Mouse (Mus musculus) midbrain, embryonic 10.5 days (tissue): ENCODE data around the gene Sele. TPM values are rescaled to one million over a fixed set of nuclear protein-coding genes. Genes with fewer than 3 reads are reported as not detected.
"Not testable (repeated sequence)": the region's sequence is repeated elsewhere in the genome, so short reads cannot be mapped to it uniquely, and the experiment has no call there.

Experiments
- DNase-seq: peaks from one replicate; pipeline ENCODE4 v3.0.0-alpha.2; 2017; ENCODE audit warnings: low spot score
- H3K27ac ChIP-seq: fragments of 300-500 bp; sonication (generic); replicated peaks from 2 replicates; pipeline ENCODE4 v1.5.1; 2016; ENCODE audit warnings: mild to moderate bottlenecking
- H3K27me3 ChIP-seq: fragments of 300-500 bp; sonication (generic); 2 replicates; pipeline ENCODE4 v1.6.1; 2016; ENCODE audit warnings: low read depth, mild to moderate bottlenecking; ENCODE audit not compliant: poor library complexity, severe bottlenecking
- H3K36me3 ChIP-seq: fragments of 300-500 bp; sonication (generic); 2 replicates; pipeline ENCODE4 v1.6.1; 2016; ENCODE audit warnings: mild to moderate bottlenecking, moderate library complexity
- H3K4me1 ChIP-seq: fragments of 300-500 bp; sonication (generic); 2 replicates; pipeline ENCODE4 v1.6.1; 2016
- H3K4me3 ChIP-seq: fragments of 300-500 bp; sonication (generic); 2 replicates; pipeline ENCODE4 v1.5.1; 2016; ENCODE audit warnings: mild to moderate bottlenecking, moderate library complexity
- H3K9me3 ChIP-seq: fragments of 300-500 bp; sonication (generic); replicated peaks from 2 replicates; pipeline ENCODE4 v1.6.1; 2016; ENCODE audit warnings: mild to moderate bottlenecking
- WGBS: fragments of 180-500 bp; shearing (Covaris S2); methylation state at CpG from one replicate; pipeline ENCODE4 v1.1.7; 2016; 5-methylcytosine and 5-hydroxymethylcytosine counted together
- polyA plus RNA-seq: library from polyadenylated mRNA; unstranded; fragments of >200 nt; fragmentation: Nextera tagmentation; extraction: Ambion mirVana; gene quantifications from 2 replicates; pipeline ENCODE4 v1.2.1, GENCODE M21; 2016

The Sele gene
- polyA plus RNA-seq, result not detected in 2 replicates

- Histone ChIP-seq H3K4me3 (no peak within 1 kb of the TSS), H3K27me3 (no peaks in the 10 kb centered on the region), H3K36me3 (no peaks in the 10 kb centered on the region), H3K9me3 (no peaks in the 10 kb centered on the region), H3K27ac (no peak within 1 kb of the TSS), H3K4me1 (peaks cover 3% of the 10 kb centered on the region; the same call in 1 of the 2 replicates)
- 75% methylated on average over 5 of the region's 5 CpGs for WGBS
- DNase-seq, result no peak
These were observed at the start of gene Sele for GRCm38 (mm10) chr1:164047934-164048333. TSS of gene Sele (plus strand) at chr1:164048234.

GRCm38 (mm10) chr1:164001831-164002452, 46.1 kb upstream of the Sele start:
- Histone ChIP-seq H3K27me3 (no peaks in the 10 kb centered on the region), H3K27ac (no peak overlapping the region), H3K4me3 (no peak overlapping the region), H3K4me1 (no peaks in the 10 kb centered on the region), H3K9me3 (no peaks in the 10 kb centered on the region), H3K36me3 (0 out of 2 replicates have a peak, but pooled peaks cover 3% of the 10 kb centered on the region)
- no peak for DNase-seq
- WGBS, result 61% methylated on average over 6 of the region's 6 CpGs

GRCm38 (mm10) chr1:164004311-164004710, 43.7 kb upstream of the Sele start:
- WGBS, result 80% methylated on average over 3 of the region's 3 CpGs
- Histone ChIP-seq H3K4me3 (no peak overlapping the region), H3K27ac (no peak overlapping the region), H3K27me3 (no peaks in the 10 kb centered on the region), H3K36me3 (no peaks in the 10 kb centered on the region), H3K4me1 (no peaks in the 10 kb centered on the region), H3K9me3 (no peaks in the 10 kb centered on the region)
- DNase-seq, result no peak

GRCm38 (mm10) chr1:164009235-164009634, 38.8 kb upstream of the Sele start:
- H3K27me3 ChIP-seq, result no peaks in the 10 kb centered on the region
- H3K4me3 ChIP-seq, result no peak overlapping the region
- H3K36me3 ChIP-seq, result no peaks in the 10 kb centered on the region
- whole genome bisulfite sequencing, result 46% methylated on average over 2 of the region's 2 CpGs
- H3K9me3 ChIP-seq, result no peaks in the 10 kb centered on the region
- DNase-seq, result no peak
- no peak overlapping the region for H3K27ac ChIP-seq
- no peaks in the 10 kb centered on the region for H3K4me1 ChIP-seq

GRCm38 (mm10) chr1:164014616-164015015, 33.4 kb upstream of the Sele start:
- H3K9me3 ChIP-seq, result no peaks in the 10 kb centered on the region
- no peak overlapping the region for H3K27ac ChIP-seq
- no peak for DNase-seq
- H3K27me3 ChIP-seq, result no peaks in the 10 kb centered on the region
- WGBS, result 88% methylated on average over 1 of the region's 1 CpGs
- H3K36me3 ChIP-seq, result no peaks in the 10 kb centered on the region
- H3K4me3 ChIP-seq, result no peak overlapping the region
- peaks cover under 1% of the 10 kb centered on the region; the same call in 1 of the 2 replicates for H3K4me1 ChIP-seq

- DNase-seq, result no peak
- H3K9me3 ChIP-seq, result no peaks in the 10 kb centered on the region
- H3K36me3 ChIP-seq, result no peaks in the 10 kb centered on the region
- H3K4me3 ChIP-seq, result no peak overlapping the region
- WGBS, result 91% methylated on average over 16 of the region's 16 CpGs
- no peak overlapping the region for H3K27ac ChIP-seq
- H3K4me1 ChIP-seq, result peaks cover 7% of the 10 kb centered on the region; the same call in 1 of the 2 replicates
- H3K27me3 ChIP-seq, result no peaks in the 10 kb centered on the region
These were observed 29.7 kb upstream of the Sele start for GRCm38 (mm10) chr1:164018221-164018896.

- Histone ChIP-seq H3K27ac (no peak overlapping the region), H3K4me3 (no peak overlapping the region), H3K36me3 (no peaks in the 10 kb centered on the region), H3K4me1 (peaks cover 7% of the 10 kb centered on the region; the same call in 1 of the 2 replicates), H3K27me3 (no peaks in the 10 kb centered on the region), H3K9me3 (no peaks in the 10 kb centered on the region)
- no peak for DNase-seq
- WGBS, result 60% methylated on average over 6 of the region's 6 CpGs
These were observed 28.2 kb upstream of the Sele start for GRCm38 (mm10) chr1:164019789-164020188.

- 91% methylated on average over 3 of the region's 3 CpGs for WGBS
- H3K27ac ChIP-seq, H3K4me1 ChIP-seq, H3K36me3 ChIP-seq, H3K27me3 ChIP-seq, H3K4me3 ChIP-seq, H3K9me3 ChIP-seq, DNase-seq: not testable (repeated sequence)
These were observed 27.3 kb upstream of the Sele start for GRCm38 (mm10) chr1:164020746-164021145.

GRCm38 (mm10) chr1:164022106-164022505, 25.9 kb upstream of the Sele start:
- not testable (repeated sequence) for H3K4me3 ChIP-seq, H3K36me3 ChIP-seq, H3K27me3 ChIP-seq, H3K9me3 ChIP-seq, H3K4me1 ChIP-seq, DNase-seq, H3K27ac ChIP-seq
- 83% methylated on average over 5 of the region's 5 CpGs for WGBS

- Histone ChIP-seq H3K9me3 (no peaks in the 10 kb centered on the region), H3K4me3 (no peak overlapping the region), H3K36me3 (no peaks in the 10 kb centered on the region), H3K27me3 (no peaks in the 10 kb centered on the region), H3K27ac (no peak overlapping the region), H3K4me1 (no peaks in the 10 kb centered on the region)
- 83% methylated on average over 4 of the region's 4 CpGs for WGBS
- no peak for DNase-seq
These were observed 22.3 kb upstream of the Sele start for GRCm38 (mm10) chr1:164025685-164026084.

- H3K4me3 ChIP-seq, result no peak overlapping the region
- WGBS, result 60% methylated on average over 5 of the region's 5 CpGs
- no peaks in the 10 kb centered on the region for H3K27me3 ChIP-seq
- no peaks in the 10 kb centered on the region for H3K9me3 ChIP-seq
- no peak overlapping the region for H3K27ac ChIP-seq
- no peak for DNase-seq
- no peaks in the 10 kb centered on the region for H3K4me1 ChIP-seq
- H3K36me3 ChIP-seq, result no peaks in the 10 kb centered on the region
These were observed 20.6 kb upstream of the Sele start for GRCm38 (mm10) chr1:164027416-164027815.

GRCm38 (mm10) chr1:164040385-164041135, 7.5 kb upstream of the Sele start:
- WGBS, result 86% methylated on average over 10 of the region's 10 CpGs
- Histone ChIP-seq H3K27me3 (no peaks in the 10 kb centered on the region), H3K36me3 (no peaks in the 10 kb centered on the region), H3K9me3 (no peaks in the 10 kb centered on the region), H3K4me3 (no peak overlapping the region), H3K27ac (no peak overlapping the region), H3K4me1 (no peaks in the 10 kb centered on the region)
- DNase-seq, result no peak

- no peak overlapping the region for H3K4me3 ChIP-seq
- no peaks in the 10 kb centered on the region for H3K27me3 ChIP-seq
- H3K4me1 ChIP-seq, result peaks cover under 1% of the 10 kb centered on the region; the same call in 1 of the 2 replicates
- DNase-seq, result no peak
- H3K36me3 ChIP-seq, result no peaks in the 10 kb centered on the region
- no peak overlapping the region for H3K27ac ChIP-seq
- H3K9me3 ChIP-seq, result no peaks in the 10 kb centered on the region
- WGBS, result 74% methylated on average over 3 of the region's 3 CpGs
These were observed 4.5 kb upstream of the Sele start for GRCm38 (mm10) chr1:164043549-164043948.
